Mouse (Mus musculus): ENCODE measurements around the gene Cdc73. TPM values are rescaled to one million over a fixed set of nuclear protein-coding genes. Genes with fewer than 3 reads are reported as not detected.
"Not testable (repeated sequence)": the region's sequence is repeated elsewhere in the genome, so short reads cannot be mapped to it uniquely, and the experiment has no call there.

Cdc73 gene
- total RNA-seq, 2 experiments from 2014 or later: 52.7 to 56.0 TPM

DNA sequence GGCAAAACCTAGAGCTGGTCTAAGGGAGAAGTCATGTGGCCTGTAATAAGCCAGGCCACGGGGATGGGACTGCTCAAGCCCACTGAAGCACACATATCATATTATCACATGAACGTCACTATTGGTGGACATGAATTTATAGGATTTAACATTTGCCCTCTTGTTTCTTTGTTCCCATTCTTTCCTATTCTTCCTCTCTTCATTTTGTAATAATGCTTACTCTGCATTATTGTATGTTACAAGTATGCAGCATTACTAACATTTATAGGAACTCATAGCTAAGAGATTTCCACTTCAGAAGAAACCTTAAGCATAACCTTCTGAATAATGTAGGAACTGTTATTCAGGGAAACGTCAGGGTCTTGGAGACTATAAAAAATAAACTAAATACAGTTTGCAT is 17.8 kb downstream of the Cdc73 start:
- DNase-seq (ENCODE audit: low spot score): no peak
- intact Hi-C loops (cut with DNase I): no loop called here

DNA sequence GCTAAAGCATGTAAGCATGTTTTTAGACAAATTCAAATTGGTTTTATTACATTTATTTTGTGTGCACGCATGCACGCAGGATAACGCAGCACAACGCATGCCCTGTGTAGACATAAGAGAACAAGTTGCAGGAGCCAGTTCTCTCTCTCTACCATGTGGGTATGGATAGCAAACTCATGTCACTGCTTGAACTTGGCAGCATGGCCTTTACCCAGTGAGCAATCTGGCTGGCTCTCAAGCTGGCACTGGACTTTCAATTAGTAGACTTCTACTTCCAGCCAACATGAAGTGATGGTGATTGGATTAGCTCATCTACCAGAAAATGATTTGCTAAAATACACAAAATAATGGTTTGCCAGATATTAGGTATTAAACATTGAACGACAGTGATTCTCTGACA is 21.6 kb downstream of the Cdc73 start:
- DNase-seq (ENCODE audit: low spot score): no peak
- intact Hi-C loops (cut with DNase I): no loop called here

DNA sequence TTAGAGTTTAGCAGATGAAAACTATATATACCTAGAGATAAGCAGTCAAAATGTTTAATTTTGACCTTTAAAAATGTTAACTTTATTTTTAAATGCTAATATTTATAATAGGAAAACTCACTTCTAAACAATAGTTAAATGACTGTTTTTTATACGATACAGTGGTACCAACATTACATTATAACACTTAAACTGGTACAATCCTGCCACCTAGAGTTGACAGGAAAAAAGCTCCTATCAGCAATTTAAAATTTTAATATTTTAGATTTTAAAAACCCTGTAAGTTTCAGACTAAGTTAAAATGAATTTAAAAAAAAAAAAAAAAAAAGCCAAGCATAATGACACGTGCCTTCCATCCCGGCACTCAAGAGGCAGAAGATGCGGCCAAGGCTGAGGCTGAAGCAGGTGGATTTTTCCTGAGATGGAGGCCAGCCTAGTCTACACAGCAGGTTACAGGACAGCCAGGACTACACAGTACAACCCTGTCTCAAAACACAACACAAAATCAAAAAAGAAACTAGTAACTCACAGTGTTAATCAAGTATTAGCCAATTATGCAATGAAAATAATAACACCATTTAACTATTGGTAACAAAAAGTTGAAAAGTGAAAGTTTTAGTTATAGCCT is 26.8 kb downstream of the Cdc73 start:
- intact Hi-C loops (cut with DNase I): no loop called here
- DNase-seq (ENCODE audit: low spot score): no peak

DNA sequence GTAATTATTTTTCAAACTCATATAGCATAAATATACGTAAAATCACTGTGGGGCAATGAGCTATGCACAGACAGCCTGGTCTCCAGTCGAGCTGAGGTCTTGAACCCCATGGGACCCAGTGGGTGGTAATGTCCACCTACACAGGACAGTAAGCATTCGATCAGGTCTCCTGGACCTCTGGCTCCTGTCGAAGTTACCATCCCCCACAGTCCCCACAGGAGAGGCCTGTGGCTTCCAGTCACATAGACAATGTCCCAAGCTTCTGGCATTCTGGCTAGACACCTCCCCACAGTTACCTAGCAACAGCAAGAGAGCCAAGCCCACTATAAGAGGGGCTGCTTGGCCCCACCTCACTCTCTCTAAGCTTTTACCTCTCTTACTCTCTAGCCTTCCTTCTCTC is 37.9 kb downstream of the Cdc73 start:
- DNase-seq (ENCODE audit: low spot score); intact Hi-C loops (cut with DNase I): not testable (repeated sequence)

DNA sequence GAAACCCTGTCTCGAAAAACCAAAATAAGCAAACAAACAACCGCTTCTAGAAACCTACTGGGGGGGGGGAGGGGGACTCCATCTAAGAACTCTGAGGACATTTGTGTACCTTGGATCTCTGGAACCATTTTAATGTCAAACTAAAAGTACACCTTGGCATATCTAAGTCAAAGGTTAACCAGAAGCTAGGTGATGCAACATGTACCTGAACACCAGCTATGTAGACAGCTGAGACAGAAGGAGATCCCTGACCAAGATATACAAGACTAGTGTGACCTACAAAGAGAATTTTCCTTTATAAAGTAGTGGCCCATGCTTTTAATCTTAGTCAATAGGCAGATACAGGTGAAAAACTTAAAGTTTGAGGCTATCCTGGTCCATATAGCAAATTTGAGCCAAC is 39.5 kb downstream of the Cdc73 start:
- intact Hi-C loops (cut with DNase I): no loop called here
- no peak for DNase-seq (ENCODE audit: low spot score)

DNA sequence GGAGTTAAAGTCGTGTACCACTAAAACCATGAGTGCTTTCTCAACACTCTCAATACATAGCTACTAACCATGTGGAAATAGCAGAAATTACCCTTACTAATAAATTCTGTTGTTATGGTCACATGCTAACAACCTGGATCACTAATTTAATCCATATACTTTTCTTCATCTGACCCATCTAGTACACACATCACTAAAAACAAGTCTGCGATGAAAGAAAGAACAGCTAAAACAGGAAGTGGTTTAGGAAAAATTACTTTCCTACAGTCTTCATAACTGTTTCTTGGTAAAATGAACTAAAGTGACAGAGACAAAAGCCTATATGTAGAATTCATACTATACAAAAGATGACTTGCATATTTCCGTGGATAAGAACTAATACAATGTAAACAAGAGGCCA is 49.0 kb downstream of the Cdc73 start:
- intact Hi-C loops (cut with DNase I): no loop called here
- no peak for DNase-seq (ENCODE audit: low spot score)

DNA sequence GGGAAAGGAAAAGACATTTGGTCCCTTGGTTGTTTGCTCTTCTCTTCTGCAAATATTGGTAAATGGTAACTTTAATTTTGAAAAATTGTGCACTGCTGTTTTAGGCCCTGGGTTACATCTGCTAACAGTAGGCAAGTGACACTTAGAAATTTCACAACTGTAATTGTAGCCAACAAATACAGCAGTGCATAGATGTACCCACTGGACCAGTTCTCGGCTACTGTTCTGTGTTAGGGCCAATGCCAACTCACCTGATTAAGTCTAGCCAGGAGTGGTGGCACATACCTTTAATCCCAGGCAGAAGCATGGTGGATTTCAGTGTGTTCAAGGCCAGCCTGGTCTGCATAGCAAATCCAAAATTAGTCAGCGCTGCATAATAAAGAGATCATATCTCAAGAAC is 52.4 kb downstream of the Cdc73 start:
- DNase-seq (ENCODE audit: low spot score): no peak
- intact Hi-C loops (cut with DNase I): no loop called here

DNA sequence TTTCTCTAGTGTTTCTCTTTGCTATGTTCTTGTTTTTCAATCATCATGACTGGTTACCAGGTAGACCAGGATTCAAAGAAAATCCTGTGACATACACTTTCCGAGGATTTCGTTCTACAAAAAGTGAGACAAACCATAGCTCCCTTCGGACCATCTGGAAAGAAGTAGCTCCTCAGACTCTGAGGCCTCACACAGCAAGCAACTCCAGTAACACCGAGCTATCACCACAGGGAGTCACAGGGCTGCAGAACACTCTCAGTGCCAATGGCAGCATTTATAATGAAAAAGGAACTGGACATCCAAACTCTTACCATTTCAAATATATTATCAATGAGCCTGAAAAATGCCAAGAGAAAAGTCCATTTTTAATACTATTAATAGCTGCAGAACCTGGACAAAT is 56.5 kb downstream of the Cdc73 start:
- no peak for DNase-seq (ENCODE audit: low spot score)
- intact Hi-C loops (cut with DNase I): loop anchor here (10.0 kb wide), 1 partner anchor 341 kb away; no protein-coding TSS in a partner anchor

DNA sequence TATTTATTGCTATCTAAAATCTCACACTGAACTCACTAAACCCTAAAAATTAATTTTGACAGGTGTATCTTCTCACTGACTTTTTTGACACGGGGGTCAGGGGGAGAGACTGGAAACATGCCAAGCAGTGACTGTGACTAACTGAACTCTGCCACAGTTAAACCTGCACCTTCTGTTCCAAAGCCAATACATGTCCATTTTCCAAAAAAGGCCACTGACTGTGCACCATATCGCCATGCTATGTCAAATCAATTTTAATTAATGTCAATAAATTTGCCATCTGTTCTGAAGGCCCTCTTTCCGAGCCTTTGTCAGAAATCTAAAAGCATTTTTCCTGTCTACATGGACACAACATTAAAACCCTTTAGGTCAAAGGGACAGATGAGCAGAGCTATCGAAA is 57.3 kb downstream of the Cdc73 start:
- intact Hi-C loops (cut with DNase I): loop anchor here (10.0 kb wide), 1 partner anchor 341 kb away; no protein-coding TSS in a partner anchor
- no peak for DNase-seq (ENCODE audit: low spot score)

DNA sequence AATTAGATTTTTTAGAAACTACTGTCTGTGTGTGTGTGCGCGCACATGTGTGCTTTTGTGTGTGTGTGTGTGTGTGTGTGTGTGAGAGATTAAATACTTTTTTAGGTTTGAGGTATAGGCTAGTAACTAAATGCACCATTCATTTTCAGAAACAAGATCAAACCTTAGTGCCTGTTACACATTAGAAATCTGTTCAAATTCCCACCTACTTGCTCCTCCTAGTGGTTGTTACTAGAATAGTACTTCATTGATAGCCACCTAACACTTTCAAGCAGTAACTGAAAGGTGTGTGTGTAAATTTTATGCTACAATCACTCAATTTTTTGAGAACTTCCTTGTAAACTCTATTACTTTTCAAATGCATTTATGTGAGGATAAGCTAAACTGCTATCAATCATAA is 58.5 kb downstream of the Cdc73 start:
- DNase-seq (ENCODE audit: low spot score): no peak
- intact Hi-C loops (cut with DNase I): loop anchor here (10.0 kb wide), 1 partner anchor 339 kb away; no protein-coding TSS in a partner anchor

DNA sequence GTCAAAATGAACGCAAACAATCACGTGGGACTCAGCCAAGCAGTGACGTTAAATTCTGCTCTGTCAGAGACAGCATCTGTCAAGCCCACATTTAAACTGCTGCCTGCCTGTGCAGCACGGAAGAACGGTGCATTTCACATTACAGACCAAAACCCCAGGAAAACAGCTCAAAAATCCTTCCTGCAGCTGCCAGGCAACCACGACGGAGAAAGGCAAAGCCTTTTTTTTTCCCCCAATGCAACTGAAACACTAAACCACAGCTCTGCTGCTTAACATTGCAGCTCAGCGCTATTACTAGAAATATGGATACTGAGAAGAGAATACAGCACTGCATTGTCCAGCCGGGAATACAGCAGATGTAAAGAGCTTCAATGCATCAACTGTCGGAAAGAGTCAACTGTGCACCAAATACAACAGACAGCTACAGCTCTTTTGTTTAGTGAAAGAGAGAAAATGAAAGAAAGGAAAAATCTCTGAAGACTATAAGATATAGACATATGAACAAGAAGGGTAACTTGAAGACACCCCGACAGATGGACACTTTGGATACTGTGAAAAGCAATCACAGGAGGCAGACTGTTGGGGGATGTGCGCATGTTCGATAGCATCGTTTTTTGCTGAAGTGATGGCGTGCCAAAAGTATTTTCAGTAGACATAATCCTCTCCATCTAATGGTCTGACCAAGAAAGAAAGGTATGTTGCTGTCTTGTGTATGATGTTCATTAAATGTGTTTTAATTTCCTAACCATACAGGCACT is 61.9 kb downstream of the Cdc73 start, which contains the start of gene B3galt2:
Gene B3galt2, plus strand, starts transcription at position 15 of the 758 bp plus-strand sequence.
- no peak for DNase-seq (ENCODE audit: low spot score)
- intact Hi-C loops (cut with DNase I): loop anchor here (10.0 kb wide), 1 partner anchor 336 kb away; no protein-coding TSS in a partner anchor

DNA sequence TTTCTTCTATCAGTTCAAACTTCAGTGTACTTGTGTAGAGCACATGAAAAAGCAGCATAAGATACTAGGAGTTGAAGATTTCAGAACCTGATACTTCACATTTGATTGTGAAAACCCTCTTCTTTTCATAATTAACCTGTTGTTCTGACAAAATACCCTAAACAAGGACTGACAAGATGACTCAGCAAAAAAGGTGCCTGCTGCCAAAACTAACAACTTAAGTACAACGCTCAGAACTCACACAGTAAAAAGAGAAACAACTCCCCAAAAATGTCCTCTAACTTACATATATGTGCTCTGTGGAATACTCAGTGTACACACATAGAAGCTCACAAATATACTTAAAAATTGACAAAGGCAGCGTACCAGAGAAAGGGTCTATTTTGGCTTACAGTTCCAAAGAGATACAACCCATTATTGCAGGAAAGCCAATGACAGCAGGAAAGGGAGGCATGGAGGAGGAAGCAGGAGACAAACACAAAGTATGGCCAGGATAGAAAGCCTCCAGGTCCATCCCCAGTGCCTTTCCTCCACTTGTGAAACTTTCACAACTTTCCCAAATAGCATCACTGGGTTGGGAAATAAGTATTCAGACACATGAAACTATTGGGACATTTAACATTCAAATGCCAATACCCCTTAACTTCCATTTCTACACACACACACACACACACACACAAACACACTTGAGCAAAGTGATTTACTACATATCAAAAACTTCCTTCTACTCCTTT is 69.7 kb downstream of the Cdc73 start:
- DNase-seq (ENCODE audit: low spot score): no peak
- intact Hi-C loops (cut with DNase I): no loop called here

DNA sequence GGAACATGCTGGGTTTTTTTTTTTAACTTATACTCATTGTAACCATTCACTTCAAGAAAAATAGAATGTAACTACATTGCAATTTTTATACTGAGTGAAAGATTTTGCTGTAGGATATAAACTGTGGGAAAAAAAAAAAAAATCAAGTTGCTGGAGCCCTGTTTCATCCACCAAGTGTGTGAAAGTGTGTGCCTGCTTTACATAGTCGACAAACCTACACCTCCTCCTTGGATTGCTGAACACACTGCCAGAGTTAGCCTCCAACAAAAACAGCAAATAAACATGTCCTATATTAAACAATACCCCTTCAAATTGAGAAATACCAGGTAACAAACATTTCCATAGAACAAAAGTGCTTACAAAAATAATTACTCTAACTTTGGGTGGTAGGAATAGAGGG is 70.3 kb downstream of the Cdc73 start:
- intact Hi-C loops (cut with DNase I): no loop called here
- DNase-seq (ENCODE audit: low spot score): no peak

DNA sequence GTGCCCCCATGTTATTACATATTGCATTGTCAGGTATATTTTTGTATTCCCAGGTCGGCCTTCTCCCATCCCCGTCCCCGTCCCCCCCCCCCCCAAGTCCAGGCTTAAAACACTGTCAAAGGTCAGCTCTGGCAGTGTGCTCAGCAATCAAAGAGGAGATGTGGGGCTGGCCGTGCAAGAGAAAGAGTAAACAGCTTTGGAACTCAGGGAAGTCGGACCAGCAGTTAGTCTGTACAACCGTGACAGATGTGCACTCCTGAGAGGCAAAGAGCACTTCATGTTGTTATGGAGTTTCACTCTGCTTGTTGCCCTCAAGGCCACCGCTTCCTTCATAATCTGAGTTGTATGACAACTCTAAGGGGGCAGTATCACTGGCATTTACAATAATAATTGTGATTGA is 71.4 kb downstream of the Cdc73 start:
- intact Hi-C loops (cut with DNase I): no loop called here
- DNase-seq (ENCODE audit: low spot score): no peak

DNA sequence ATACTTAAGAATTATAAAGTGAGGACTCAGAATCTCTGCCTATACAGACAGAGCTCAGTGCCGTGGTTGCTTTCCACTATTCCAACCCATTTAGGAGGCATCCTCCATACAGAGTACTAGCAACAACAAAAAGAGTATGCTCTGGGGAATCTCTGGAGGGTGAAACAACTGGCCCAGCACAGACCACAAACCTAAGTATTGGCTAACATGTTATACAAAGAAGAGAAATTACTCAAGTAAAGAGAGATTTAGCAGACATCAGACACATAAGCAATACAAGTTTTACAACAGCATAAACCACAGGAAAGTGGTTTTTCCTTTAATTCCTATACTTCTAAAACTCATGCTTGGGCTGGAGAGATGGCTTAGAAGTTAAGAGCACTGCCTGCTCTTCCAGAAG is 80.1 kb downstream of the Cdc73 start:
- no peak for DNase-seq (ENCODE audit: low spot score)
- intact Hi-C loops (cut with DNase I): no loop called here

DNA sequence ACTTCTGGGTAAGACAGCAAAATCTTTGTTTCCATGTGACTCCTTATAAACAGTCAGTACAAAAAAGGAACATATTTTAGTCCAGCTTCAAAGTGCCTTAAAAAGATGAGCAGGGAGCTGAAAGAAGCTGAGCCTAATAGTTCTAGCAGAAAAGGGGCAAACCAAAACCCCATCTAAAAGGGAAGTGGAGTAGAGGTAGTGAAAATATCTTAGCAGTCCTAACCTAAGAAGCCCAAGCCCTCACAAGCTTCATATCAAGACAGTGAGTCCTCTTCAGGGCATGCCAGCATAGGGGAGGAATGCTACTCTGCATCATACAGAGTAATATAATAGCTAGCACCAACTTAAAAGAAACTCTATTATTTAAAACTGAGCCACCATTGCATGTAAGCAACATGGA is 80.8 kb downstream of the Cdc73 start:
- intact Hi-C loops (cut with DNase I): no loop called here
- DNase-seq (ENCODE audit: low spot score): no peak

DNA sequence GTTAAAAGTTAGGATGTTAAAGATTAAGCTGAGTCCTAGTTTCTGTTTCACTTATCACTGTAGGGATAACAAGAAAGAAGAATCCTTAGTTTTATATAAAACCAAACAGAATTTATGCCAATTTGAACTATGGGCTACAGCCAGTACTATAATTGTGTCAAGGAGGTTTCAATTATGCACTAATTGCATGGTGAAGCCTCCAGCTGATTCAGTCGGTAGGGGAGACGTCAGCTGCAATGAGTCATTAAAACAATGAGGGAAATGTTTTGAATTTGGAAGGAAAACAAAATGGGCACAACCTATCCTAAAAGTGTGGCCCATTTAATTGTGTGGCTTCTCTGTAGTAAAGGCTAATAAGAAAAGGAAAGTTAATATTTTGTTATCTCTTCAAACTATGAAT is 82.9 kb downstream of the Cdc73 start:
- DNase-seq (ENCODE audit: low spot score): no peak
- intact Hi-C loops (cut with DNase I): no loop called here

DNA sequence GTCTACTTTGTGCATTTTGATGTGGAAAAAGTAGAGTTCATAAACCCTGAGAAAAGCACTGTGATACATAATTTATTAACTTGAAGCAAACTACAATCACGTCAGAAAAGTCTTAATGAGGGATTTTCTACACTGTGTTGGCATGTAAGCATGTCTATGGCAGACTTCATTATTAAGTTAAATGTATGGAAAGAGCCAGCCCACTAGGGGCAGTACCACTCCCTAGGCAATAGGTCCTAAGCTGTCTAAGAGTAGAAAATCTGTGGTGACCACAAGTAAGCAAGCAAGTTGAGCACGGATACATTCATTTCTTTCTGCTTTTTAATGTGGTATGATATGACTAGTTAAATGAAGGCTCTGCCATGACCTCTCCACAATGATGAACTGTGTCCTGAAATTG is 89.8 kb downstream of the Cdc73 start:
- intact Hi-C loops (cut with DNase I): no loop called here
- DNase-seq (ENCODE audit: low spot score): no peak

DNA sequence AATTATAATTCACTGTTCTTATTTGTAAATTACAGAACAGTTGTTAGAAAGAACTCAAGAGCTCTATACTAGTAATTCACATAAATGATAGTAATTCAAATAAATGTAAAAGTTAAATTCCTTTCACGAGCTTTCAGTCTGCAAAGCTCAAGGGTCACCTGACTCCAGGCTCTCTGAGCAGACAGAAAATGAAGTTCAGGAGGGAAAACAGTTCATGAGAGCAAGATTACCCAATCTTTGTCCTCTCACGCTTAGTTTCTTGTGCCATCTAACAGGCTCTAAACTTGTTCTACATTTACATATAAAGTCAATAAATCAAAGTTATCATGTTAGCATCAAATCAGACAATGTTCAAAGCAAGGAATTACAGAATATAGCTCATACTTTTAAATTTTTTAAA is 93.8 kb downstream of the Cdc73 start:
- intact Hi-C loops (cut with DNase I): no loop called here
- DNase-seq (ENCODE audit: low spot score): no peak

DNA sequence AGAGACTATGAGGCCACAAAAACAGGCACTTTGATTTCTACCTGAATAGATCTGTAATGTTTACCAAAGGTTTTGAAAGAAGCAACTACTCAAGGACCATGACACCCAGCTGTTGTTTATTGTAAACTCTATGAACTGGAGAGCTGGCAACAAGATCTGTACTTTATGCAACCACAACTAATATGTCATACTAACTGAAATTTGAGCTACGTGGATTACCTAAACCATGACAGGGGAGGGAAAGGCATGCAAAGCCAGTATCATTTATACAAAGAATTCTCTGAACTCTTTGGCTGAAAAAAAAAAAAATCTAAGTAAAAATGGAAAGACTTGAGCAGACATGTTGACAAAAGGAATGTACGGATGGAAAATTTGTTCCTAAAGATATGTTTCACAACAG is 105.8 kb downstream of the Cdc73 start:
- intact Hi-C loops (cut with DNase I): no loop called here
- no peak for DNase-seq (ENCODE audit: low spot score)

All from heart, postnatal 25 days (tissue).